Mouse (Mus musculus): ENCODE results near the gene Tbc1d8. TPM values are rescaled to one million over a fixed set of nuclear protein-coding genes. Genes with fewer than 3 reads are reported as not detected.

Tbc1d8 gene
- 17.4 and 17.7 TPM in 2 replicates for total RNA-seq (2014; rRNA removed)
- 7.6 and 7.8 TPM in 2 replicates for polyA plus RNA-seq (2015; fragmentation: Nextera tagmentation; extraction: Ambion mirVana)

DNA sequence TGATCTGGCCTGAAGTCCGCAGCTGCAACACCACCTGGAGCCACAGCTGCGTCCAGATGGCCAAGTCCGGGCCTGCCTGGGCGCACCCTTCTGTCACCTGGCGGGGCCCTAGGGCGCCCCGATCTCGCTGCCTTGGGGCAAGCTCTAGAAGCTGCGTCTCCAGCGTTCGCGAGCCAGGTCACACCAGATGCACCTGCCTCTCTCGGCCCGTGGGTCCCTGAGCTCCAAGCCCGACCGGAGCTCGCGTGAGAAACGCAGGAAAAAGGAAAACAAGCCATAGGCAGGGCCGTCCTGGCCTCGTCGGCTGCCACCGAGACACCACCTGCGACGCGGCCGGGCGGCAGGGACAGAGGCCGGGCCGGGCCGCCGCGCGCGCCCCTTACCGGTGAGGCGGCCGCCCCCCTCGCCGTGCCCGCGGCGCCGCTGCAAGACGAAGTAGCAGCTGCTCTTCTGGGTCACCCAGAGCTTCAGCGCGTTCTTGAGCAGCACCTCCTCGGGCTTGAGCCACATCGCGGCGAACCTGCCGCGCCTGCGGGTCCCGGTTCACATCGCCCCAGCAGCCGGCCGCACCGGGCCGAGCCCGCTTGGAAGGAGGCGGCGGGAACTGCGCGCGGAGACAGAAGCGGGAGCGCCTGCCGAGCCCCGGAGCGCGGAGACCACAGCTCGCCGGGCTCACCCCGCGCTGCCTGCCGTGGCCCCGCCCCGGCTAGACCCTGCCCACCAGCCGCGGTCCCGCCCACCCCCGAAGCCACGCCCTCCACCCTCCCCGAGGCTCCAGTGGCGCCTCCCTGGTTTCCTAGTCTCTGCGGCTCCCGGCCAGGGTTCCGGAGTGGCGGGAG lies at the start of gene Tbc1d8:
Gene Tbc1d8 (minus strand): TSS at position 699 of the 839 bp plus-strand sequence.
- H3K9ac ChIP-seq (replicated peaks; ENCODE audit: low read length), result peak within 1 kb of the TSS; percentile 75
- peak within 1 kb of the TSS; percentile 84 for H3K27ac ChIP-seq
- TF ChIP-seq CTCF (IDR thresholded peaks at IDR 0.05; ENCODE audit: low read depth), result no peak; the same call in 1 of the 2 replicates
- ATAC-seq (peak; percentile 96), DNase-seq (ENCODE audit: low spot score) (peak; percentile 92)
- no peaks in the 10 kb centered on the region for H3K36me3 ChIP-seq (ENCODE audit: insufficient read depth, low read length)
- WGBS, result under 1% methylated on average over 69 of the region's 90 CpGs
- peak within 1 kb of the TSS; percentile 95 for H3K4me2 ChIP-seq (ENCODE audit: low read depth, low read length)
- H3K4me3 ChIP-seq (ENCODE audit: low read length), result peak within 1 kb of the TSS; percentile 74
- no peaks in the 10 kb centered on the region for H3K27me3 ChIP-seq (ENCODE audit: insufficient read depth, low read length)
- H3K9me3 ChIP-seq (ENCODE audit: low read length), result no peaks in the 10 kb centered on the region
- H3K4me1 ChIP-seq (ENCODE audit: insufficient read depth, low read length), result peaks cover 16% of the 10 kb centered on the region; the same call in 1 of the 2 replicates

DNA sequence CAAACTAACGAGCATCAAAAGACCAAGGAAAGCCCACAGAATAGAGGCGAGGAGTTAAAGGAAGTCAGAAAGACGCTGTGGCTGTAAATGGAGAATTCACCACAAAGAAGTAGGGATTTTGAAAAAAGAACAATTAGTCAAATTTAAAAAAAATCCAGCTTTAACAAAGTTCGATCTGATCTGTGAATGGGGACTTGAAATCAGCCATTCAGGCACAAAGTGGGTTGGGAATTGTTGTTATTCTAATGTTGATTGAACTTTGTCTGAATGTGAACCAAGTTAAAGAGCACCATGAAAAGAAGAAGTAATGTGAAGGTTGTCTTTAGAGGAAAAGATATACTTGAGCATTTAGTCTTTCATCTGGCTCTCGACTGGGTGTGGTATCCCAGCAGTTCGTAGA lies 49.8 kb upstream of the Tbc1d8 start:
- Histone ChIP-seq H3K36me3 (ENCODE audit: insufficient read depth, low read length) (no peaks in the 10 kb centered on the region), H3K9ac (replicated peaks; ENCODE audit: low read length) (no peak overlapping the region), H3K4me3 (ENCODE audit: low read length) (no peak overlapping the region), H3K4me2 (ENCODE audit: low read depth, low read length) (no peak overlapping the region), H3K4me1 (ENCODE audit: insufficient read depth, low read length) (no peaks in the 10 kb centered on the region), H3K27ac (no peak overlapping the region), H3K9me3 (ENCODE audit: low read length) (no peaks in the 10 kb centered on the region), H3K27me3 (ENCODE audit: insufficient read depth, low read length) (no peaks in the 10 kb centered on the region)
- no peak for TF ChIP-seq CTCF (IDR thresholded peaks at IDR 0.05; ENCODE audit: low read depth)
- ATAC-seq (no peak), DNase-seq (ENCODE audit: low spot score) (no peak)
- WGBS, result 52% methylated on average over 6 of the region's 6 CpGs

DNA sequence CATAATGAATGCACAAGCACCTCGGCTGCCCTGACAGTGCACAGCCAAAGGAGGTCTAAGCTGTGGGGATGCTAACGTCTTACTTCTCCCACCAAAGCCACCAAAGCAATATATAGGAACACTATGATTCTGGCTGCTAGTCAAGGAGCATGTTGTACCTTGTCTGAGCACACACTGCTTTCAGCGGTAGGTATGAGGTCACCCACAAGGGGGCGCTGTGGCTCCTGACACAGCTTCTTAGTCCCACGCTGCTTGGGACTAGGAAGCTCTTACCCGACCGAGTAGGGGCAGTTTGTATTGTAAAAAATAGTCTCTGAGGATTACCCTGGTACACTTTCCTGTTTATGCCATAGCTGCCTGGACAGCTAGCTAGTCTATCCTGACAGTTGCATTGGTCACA lies 48.9 kb upstream of the Tbc1d8 start:
- peak; percentile 87 for TF ChIP-seq CTCF (IDR thresholded peaks at IDR 0.05; ENCODE audit: low read depth)
- DNase-seq (ENCODE audit: low spot score) (peak; percentile 83), ATAC-seq (peak; percentile 64; the same call in 1 of the 2 replicates)
- H3K36me3 ChIP-seq (ENCODE audit: insufficient read depth, low read length), result no peaks in the 10 kb centered on the region
- no peaks in the 10 kb centered on the region for H3K9me3 ChIP-seq (ENCODE audit: low read length)
- H3K4me1 ChIP-seq (ENCODE audit: insufficient read depth, low read length), result no peaks in the 10 kb centered on the region
- H3K4me2 ChIP-seq (ENCODE audit: low read depth, low read length), result no peak overlapping the region
- no peak overlapping the region for H3K9ac ChIP-seq (replicated peaks; ENCODE audit: low read length)
- WGBS, result 14% methylated on average over 7 of the region's 7 CpGs
- H3K4me3 ChIP-seq (ENCODE audit: low read length), result no peak overlapping the region
- H3K27me3 ChIP-seq (ENCODE audit: insufficient read depth, low read length), result no peaks in the 10 kb centered on the region
- H3K27ac ChIP-seq, result no peak overlapping the region

DNA sequence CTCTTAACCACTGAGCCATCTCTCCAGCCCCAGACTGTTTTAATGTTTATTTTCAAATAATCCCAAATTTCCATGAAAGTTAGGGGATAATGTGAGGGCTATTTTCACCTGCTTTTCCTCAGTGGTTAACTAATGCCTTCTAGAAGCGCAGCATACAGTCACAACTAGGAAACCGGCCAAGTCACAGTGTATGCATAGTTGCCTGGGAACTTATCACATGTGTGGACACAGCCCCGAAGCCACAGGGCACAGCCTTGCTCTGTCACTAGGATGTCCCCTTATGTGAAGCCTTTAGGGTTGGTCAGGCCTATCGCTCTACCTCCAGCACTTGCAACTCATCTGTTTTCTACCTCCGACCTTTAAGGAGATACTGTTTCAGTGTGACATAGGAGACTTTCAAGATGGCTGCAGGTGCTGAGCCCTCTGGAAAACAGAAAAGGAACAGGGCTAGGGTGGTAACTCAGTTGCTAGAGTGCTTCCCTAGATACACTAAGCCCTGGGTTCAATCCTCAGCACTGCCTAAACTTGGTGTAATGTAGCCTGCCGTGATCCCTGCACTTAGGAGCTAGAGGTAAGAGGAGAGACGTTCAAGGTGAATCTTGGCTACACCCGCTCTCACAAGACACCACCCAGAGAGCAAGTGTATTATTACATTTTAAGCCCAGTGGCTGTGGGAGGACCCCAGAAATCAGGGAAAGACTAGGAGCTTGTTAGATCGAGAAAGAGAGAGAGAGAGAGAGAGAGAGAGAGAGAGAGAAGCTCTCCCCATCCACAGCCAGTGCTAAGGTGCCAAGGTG lies 48.0 kb upstream of the Tbc1d8 start:
- Histone ChIP-seq H3K27me3 (ENCODE audit: insufficient read depth, low read length) (no peaks in the 10 kb centered on the region), H3K9ac (replicated peaks; ENCODE audit: low read length) (no peak overlapping the region), H3K27ac (no peak overlapping the region), H3K9me3 (ENCODE audit: low read length) (no peaks in the 10 kb centered on the region), H3K36me3 (ENCODE audit: insufficient read depth, low read length) (no peaks in the 10 kb centered on the region), H3K4me2 (ENCODE audit: low read depth, low read length) (no peak overlapping the region), H3K4me1 (ENCODE audit: insufficient read depth, low read length) (no peaks in the 10 kb centered on the region), H3K4me3 (ENCODE audit: low read length) (no peak overlapping the region)
- WGBS, result 81% methylated on average over 9 of the region's 9 CpGs
- DNase-seq (ENCODE audit: low spot score) (no peak), ATAC-seq (no peak)
- TF ChIP-seq CTCF (IDR thresholded peaks at IDR 0.05; ENCODE audit: low read depth), result no peak

DNA sequence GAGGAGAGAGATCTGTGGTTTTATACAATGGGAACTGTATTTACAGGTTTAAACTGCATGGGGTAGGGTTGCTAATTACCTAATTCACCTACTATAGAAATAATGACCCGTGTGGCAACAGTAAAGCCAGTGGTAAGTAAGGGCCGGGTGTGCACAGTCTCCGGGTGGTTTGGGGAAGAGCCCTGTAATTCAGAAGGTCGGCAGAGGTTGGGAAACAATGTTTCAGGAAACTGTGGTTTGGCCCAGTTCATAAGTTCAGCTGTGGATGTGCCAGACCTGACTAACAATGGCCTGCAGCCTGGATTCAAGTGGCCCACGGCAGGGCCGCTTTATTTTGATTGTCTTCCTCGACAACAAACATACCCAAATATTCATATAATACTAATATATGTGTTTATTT lies 47.2 kb upstream of the Tbc1d8 start:
- no peak for TF ChIP-seq CTCF (IDR thresholded peaks at IDR 0.05; ENCODE audit: low read depth)
- no peaks in the 10 kb centered on the region for H3K27me3 ChIP-seq (ENCODE audit: insufficient read depth, low read length)
- 87% methylated on average over 7 of the region's 7 CpGs for WGBS
- H3K4me3 ChIP-seq (ENCODE audit: low read length), result no peak overlapping the region
- no peaks in the 10 kb centered on the region for H3K36me3 ChIP-seq (ENCODE audit: insufficient read depth, low read length)
- no peaks in the 10 kb centered on the region for H3K9me3 ChIP-seq (ENCODE audit: low read length)
- H3K4me2 ChIP-seq (ENCODE audit: low read depth, low read length), result no peak overlapping the region
- H3K9ac ChIP-seq (replicated peaks; ENCODE audit: low read length), result no peak overlapping the region
- DNase-seq (ENCODE audit: low spot score), result no peak
- ATAC-seq, result no peak
- H3K27ac ChIP-seq, result no peak overlapping the region
- no peaks in the 10 kb centered on the region for H3K4me1 ChIP-seq (ENCODE audit: insufficient read depth, low read length)

GRCm38 (mm10) chr1:39522519-39522918 lies 44.0 kb upstream of the Tbc1d8 start:
- H3K4me1 ChIP-seq (ENCODE audit: insufficient read depth, low read length), result no peaks in the 10 kb centered on the region
- WGBS, result 28% methylated on average over 5 of the region's 5 CpGs
- H3K4me2 ChIP-seq (ENCODE audit: low read depth, low read length), result no peak overlapping the region
- no peaks in the 10 kb centered on the region for H3K9me3 ChIP-seq (ENCODE audit: low read length)
- H3K9ac ChIP-seq (replicated peaks; ENCODE audit: low read length), result no peak overlapping the region
- no peak overlapping the region for H3K4me3 ChIP-seq (ENCODE audit: low read length)
- no peak overlapping the region for H3K27ac ChIP-seq
- peak; percentile 79 for DNase-seq (ENCODE audit: low spot score)
- peak; percentile 81 for TF ChIP-seq CTCF (IDR thresholded peaks at IDR 0.05; ENCODE audit: low read depth)
- ATAC-seq, result peak; percentile 47; the same call in 1 of the 2 replicates
- no peaks in the 10 kb centered on the region for H3K27me3 ChIP-seq (ENCODE audit: insufficient read depth, low read length)
- H3K36me3 ChIP-seq (ENCODE audit: insufficient read depth, low read length), result no peaks in the 10 kb centered on the region

Measured in hindbrain, postnatal 0 days (tissue).